Mouse (Mus musculus) heart, postnatal 36 days (tissue): ENCODE results near the gene Irak1. TPM values are rescaled to one million over a fixed set of nuclear protein-coding genes. Genes with fewer than 3 reads are reported as not detected.
A peak's percentile ranks its signal among the peaks of the same experiment; 100 is the strongest.

Experiments
- DNase-seq, 2 experiments: peaks; one replicate each; pipeline ENCODE4 v3.0.0; 2021 to 2022
- intact Hi-C: fragments of 180-260 bp; cut with DNase I; formaldehyde crosslinking; loops from one replicate; pipeline ENCODE4 v1.15.1; 2025
- microRNA-seq, 2 experiments: library from miRNA; unstranded; fragments of <30 nt; microRNA quantifications; one replicate each; pipeline ENCODE4 v1.2.0; 2021; ENCODE audit warnings: borderline number of aligned reads in 2 of 2
- total RNA-seq, 2 experiments: library from RNA; stranded (reverse); gene quantifications; 2 replicates each; pipeline ENCODE4 v1.2.3; 2021

The Irak1 gene
- total RNA-seq, 2 experiments from 2014 or later = 54.1 to 60.7 TPM

GRCm38 (mm10) chrX:73967177-73968075 is 56.3 kb downstream of the Irak1 start:
- peak; percentile 80 to 91 for DNase-seq
- intact Hi-C loops = loop anchor here (2.0 to 5.0 kb wide), 3 partner anchors 55 to 445 kb away; partner anchors contain the start of gene Irak1

DNA sequence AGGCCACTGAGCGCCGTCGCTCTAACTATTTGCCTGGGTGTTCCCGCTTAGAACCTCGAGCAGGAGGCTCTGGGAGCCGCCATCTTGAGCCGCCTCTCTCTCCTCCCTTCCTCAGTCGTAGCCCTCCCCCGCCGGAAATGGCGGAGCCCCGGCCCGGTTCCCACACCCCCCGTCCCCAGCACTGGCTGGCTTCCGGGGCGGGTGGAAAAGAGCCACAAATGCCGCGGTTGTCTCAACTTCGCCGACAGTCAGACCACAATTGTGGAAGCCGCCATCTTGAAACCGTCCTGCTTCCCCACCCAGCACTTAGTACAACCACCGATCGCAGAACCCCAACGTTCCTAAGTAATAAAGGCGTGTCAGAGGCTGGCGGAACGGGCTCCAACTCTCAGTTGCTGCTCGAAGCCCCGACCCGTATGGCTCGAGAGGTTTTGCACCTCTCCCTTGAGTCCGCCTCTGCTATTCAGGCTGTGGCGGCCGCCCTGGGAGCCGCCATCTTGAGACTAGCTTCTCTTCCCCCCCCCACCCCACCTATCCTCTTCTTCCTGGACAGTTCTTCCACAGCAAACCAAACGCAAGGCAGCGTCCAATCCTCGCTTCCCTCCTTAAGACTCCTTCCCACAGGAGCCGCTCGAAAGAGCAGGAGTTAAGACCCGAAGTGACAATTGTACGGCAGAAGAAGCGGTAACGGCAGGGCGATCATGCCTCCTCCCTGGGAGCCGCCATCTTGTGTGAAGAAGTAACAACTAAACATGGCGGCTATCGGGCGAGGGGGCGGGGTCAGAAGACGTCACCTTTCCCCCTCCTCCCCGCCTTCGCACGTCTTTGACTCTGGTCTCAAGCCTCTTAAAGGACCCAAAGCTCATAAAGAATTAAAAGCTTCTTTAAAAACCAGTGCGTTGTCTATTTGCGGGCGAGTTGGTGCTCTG is 57.2 kb downstream of the Irak1 start, which contains the start of gene Hcfc1:
Gene Hcfc1 (minus strand): TSS at position 110 of the 929 bp plus-strand sequence.
- peak; percentile 87 to 90 for DNase-seq
- intact Hi-C loops = loop anchor here (5.0 kb wide), 2 partner anchors 121 to 446 kb away; no protein-coding TSS in a partner anchor

DNA sequence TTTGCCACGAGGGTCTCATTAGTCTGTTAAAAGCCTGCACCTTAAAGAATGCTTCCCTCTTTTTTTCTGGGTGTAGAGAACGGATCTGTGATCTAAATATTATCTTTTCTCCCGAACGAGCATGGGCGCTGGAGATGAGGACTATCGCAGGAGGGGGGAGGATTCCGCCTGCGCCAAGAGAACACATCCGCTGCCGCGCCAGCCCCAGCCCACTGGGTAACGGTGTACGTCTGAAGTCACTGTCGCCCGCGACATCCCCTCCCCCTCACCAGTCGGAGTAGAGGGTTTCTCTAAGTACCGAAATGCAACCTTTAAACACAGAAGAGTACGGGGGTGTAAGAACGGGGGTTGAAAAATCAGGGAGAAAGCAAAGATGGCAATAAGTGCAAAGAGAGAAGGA is 58.4 kb downstream of the Irak1 start:
- peak in 1 of 2 experiments; percentile 24 for DNase-seq
- intact Hi-C loops = loop anchor here (5.0 kb wide), 2 partner anchors 122 to 447 kb away; no protein-coding TSS in a partner anchor

- intact Hi-C loops = no loop called here
- no peak for DNase-seq
Observed at GRCm38 (mm10) chrX:73964363-73964762, 59.4 kb downstream of the Irak1 start.

Small RNAs within 50 kb of the gene (microRNA-seq; reads per million reads assigned to microRNA genes)
- gene Mir5132 = 4.7 to 10.1 reads per million in 2 experiments
- 0 reads per million in 2 experiments for gene Mir718

Other genes with a start within 250 kb of the Irak1 start
- 10 to 100 TPM; 31.0 to 33.7 TPM for gene Srpk3, start 249.5 kb downstream of the Irak1 start, total RNA-seq
- 100 to 1,000 TPM; 621 to 648 TPM for gene Idh3g, start 237.0 kb downstream of the Irak1 start, total RNA-seq
- 10 to 100 TPM; 79.0 to 89.6 TPM for gene Ssr4, start 236.9 kb downstream of the Irak1 start, total RNA-seq
- gene Pdzd4, start 198.9 kb downstream of the Irak1 start, total RNA-seq = 1 to 10 TPM; 1.4 to 1.5 TPM
- gene Avpr2, start 131.8 kb downstream of the Irak1 start, total RNA-seq = not detected
- gene L1cam, start 127.8 kb downstream of the Irak1 start, total RNA-seq = 1 to 10 TPM; 2.8 to 4.5 TPM
- 1 to 10 TPM; 1.2 to 1.5 TPM for gene Arhgap4, start 102.0 kb downstream of the Irak1 start, total RNA-seq
- 10 to 100 TPM; 58.2 to 61.4 TPM for gene Naa10, start 102.0 kb downstream of the Irak1 start, total RNA-seq
- 1 to 10 TPM; 5.4 to 6.7 TPM for gene Renbp, start 93.1 kb downstream of the Irak1 start, total RNA-seq
- gene Hcfc1, start 57.6 kb downstream of the Irak1 start, total RNA-seq = 10 to 100 TPM; 34.3 to 37.2 TPM
- not detected for gene Opn1mw, start 103.5 kb upstream of the Irak1 start, total RNA-seq
- 10 to 100 TPM; 30.5 to 36.2 TPM for gene Mecp2, start 111.4 kb upstream of the Irak1 start, total RNA-seq
- gene Tex28, start 143.9 kb upstream of the Irak1 start, total RNA-seq = not detected
- not detected for gene Tktl1, start 153.3 kb upstream of the Irak1 start, total RNA-seq
- gene Flna, start 225.9 kb upstream of the Irak1 start, total RNA-seq = 10 to 100 TPM; 88.3 to 97.0 TPM
- 10 to 100 TPM; 28.2 to 34.0 TPM for gene Emd, start 230.8 kb upstream of the Irak1 start, total RNA-seq
- 100 to 1,000 TPM; 178 to 213 TPM for gene Rpl10, start 246.9 kb upstream of the Irak1 start, total RNA-seq